Mouse (Mus musculus) limb, embryonic 11.5 days (tissue): Measurements from ENCODE around the gene Ppp2r5e. TPM values are rescaled to one million over a fixed set of nuclear protein-coding genes. Genes with fewer than 3 reads are reported as not detected.

Source experiments
- ATAC-seq: fragments of 200-750 bp; cut with Nextera tagmentation; 2 replicates; pipeline ENCODE4 v1.8.0; 2017; ENCODE audit warnings: low read depth; ENCODE audit not compliant: insufficient number of reproducible peaks, low FRiP score, low TSS enrichment
- DNase-seq: peaks from one replicate; pipeline ENCODE4 v3.0.0-alpha.2; 2015; ENCODE audit warnings: low spot score
- H3K27ac ChIP-seq: fragments of 300-500 bp; sonication (generic); replicated peaks from 2 replicates; pipeline ENCODE4 v1.5.1; 2014; ENCODE audit warnings: low read depth, mild to moderate bottlenecking, low read length
- H3K27me3 ChIP-seq: fragments of 300-500 bp; sonication (generic); 2 replicates; pipeline ENCODE4 v1.6.1; 2014; ENCODE audit warnings: mild to moderate bottlenecking, low read length, mixed read lengths; ENCODE audit not compliant: control insufficient read depth, insufficient read depth
- H3K36me3 ChIP-seq: fragments of 300-500 bp; sonication (generic); 2 replicates; pipeline ENCODE4 v1.6.1; 2014; ENCODE audit warnings: mild to moderate bottlenecking, low read length, moderate library complexity, mixed read lengths; ENCODE audit not compliant: control insufficient read depth, insufficient read depth
- H3K4me1 ChIP-seq: fragments of 300-500 bp; sonication (generic); 2 replicates; pipeline ENCODE4 v1.6.1; 2014; ENCODE audit warnings: low read length, mixed read lengths; ENCODE audit not compliant: control insufficient read depth, insufficient read depth
- H3K4me2 ChIP-seq: fragments of 300-500 bp; sonication (generic); 2 replicates; pipeline ENCODE4 v1.6.1; 2014; ENCODE audit warnings: low read depth, mild to moderate bottlenecking, moderate library complexity; ENCODE audit not compliant: severe bottlenecking
- H3K4me3 ChIP-seq: fragments of 300-500 bp; sonication (generic); 2 replicates; pipeline ENCODE4 v1.5.1; 2014; ENCODE audit warnings: low read depth, low read length
- H3K9ac ChIP-seq: fragments of 300-500 bp; sonication (generic); 2 replicates; pipeline ENCODE4 v1.6.1; 2014; ENCODE audit warnings: mild to moderate bottlenecking, low read length
- H3K9me3 ChIP-seq: fragments of 300-500 bp; sonication (generic); 2 replicates; pipeline ENCODE4 v1.6.1; 2016; ENCODE audit warnings: low read length; ENCODE audit not compliant: control insufficient read depth
- WGBS: fragments of 180-500 bp; shearing (Covaris S2); extraction: QIAGEN DNeasy Blood & Tissue Kit; methylation state at CpG from one replicate; pipeline ENCODE4 v1.1.7; 2014; 5-methylcytosine and 5-hydroxymethylcytosine counted together
- polyA plus RNA-seq: library from polyadenylated mRNA; unstranded; fragments of >200 nt; fragmentation: Nextera tagmentation; extraction: Ambion mirVana; gene quantifications from 2 replicates; pipeline ENCODE4 v1.2.1, GENCODE M21; 2014

The Ppp2r5e gene
- polyA plus RNA-seq, 1 experiment from 2014 or later: 18.1 TPM

- no peaks in the 10 kb centered on the region for H3K27me3 ChIP-seq
- no peaks in the 10 kb centered on the region for H3K36me3 ChIP-seq
- no peak overlapping the region for H3K27ac ChIP-seq
- no peaks in the 10 kb centered on the region for H3K9me3 ChIP-seq
- no peaks in the 10 kb centered on the region for H3K4me1 ChIP-seq
- DNase-seq: no peak
- 88% methylated on average over 7 of the region's 7 CpGs for WGBS
- no peak overlapping the region for H3K4me2 ChIP-seq
- ATAC-seq: no peak
- H3K9ac ChIP-seq: no peak overlapping the region
- no peak overlapping the region for H3K4me3 ChIP-seq
These were observed 171.7 kb downstream of the Ppp2r5e start for GRCm38 (mm10) chr12:75424359-75424758.

- Histone ChIP-seq H3K4me1 (no peaks in the 10 kb centered on the region), H3K27ac (no peak within 1 kb of the TSS), H3K9ac (no peak within 1 kb of the TSS), H3K4me2 (no peak within 1 kb of the TSS), H3K9me3 (no peaks in the 10 kb centered on the region), H3K27me3 (no peaks in the 10 kb centered on the region), H3K4me3 (no peak within 1 kb of the TSS), H3K36me3 (no peaks in the 10 kb centered on the region)
- ATAC-seq (no peak), DNase-seq (no peak)
- 88% methylated on average over 4 of the region's 4 CpGs for WGBS
These were observed 179.4 kb downstream of the Ppp2r5e start, which contains the start of gene Gphb5 for GRCm38 (mm10) chr12:75416681-75417080. Gphb5 (minus strand) TSS chr12:75416781.

GRCm38 (mm10) chr12:75414991-75415390, 181.1 kb downstream of the Ppp2r5e start:
- H3K4me2 ChIP-seq: no peak overlapping the region
- no peak for DNase-seq
- no peaks in the 10 kb centered on the region for H3K36me3 ChIP-seq
- no peaks in the 10 kb centered on the region for H3K4me1 ChIP-seq
- no peaks in the 10 kb centered on the region for H3K9me3 ChIP-seq
- no peak overlapping the region for H3K4me3 ChIP-seq
- WGBS: 75% methylated on average over 6 of the region's 6 CpGs
- H3K27ac ChIP-seq: no peak overlapping the region
- ATAC-seq: no peak
- H3K27me3 ChIP-seq: no peaks in the 10 kb centered on the region
- no peak overlapping the region for H3K9ac ChIP-seq

GRCm38 (mm10) chr12:75412964-75413363, 183.1 kb downstream of the Ppp2r5e start:
- 76% methylated on average over 9 of the region's 9 CpGs for WGBS
- Histone ChIP-seq H3K4me3 (no peak overlapping the region), H3K9me3 (no peaks in the 10 kb centered on the region), H3K36me3 (no peaks in the 10 kb centered on the region), H3K27me3 (no peaks in the 10 kb centered on the region), H3K9ac (no peak overlapping the region), H3K27ac (no peak overlapping the region), H3K4me2 (no peak overlapping the region), H3K4me1 (no peaks in the 10 kb centered on the region)
- DNase-seq (no peak), ATAC-seq (no peak)

Other genes starting within 250 kb of the Ppp2r5e start
- not detected in 2 replicates for gene Gphb5, start 179.5 kb downstream of the Ppp2r5e start, polyA plus RNA-seq
- gene Wdr89, start 73.3 kb upstream of the Ppp2r5e start, polyA plus RNA-seq: 14.4 and 15.6 TPM in 2 replicates
- gene Sgpp1, start 139.5 kb upstream of the Ppp2r5e start, polyA plus RNA-seq: 11.5 and 12.0 TPM in 2 replicates
- gene Syne2, start 221.9 kb upstream of the Ppp2r5e start, polyA plus RNA-seq: 96.6 and 100 TPM in 2 replicates